Mouse (Mus musculus): Measurements from ENCODE around the gene Olfr810. TPM values are rescaled to one million over a fixed set of nuclear protein-coding genes. Genes with fewer than 3 reads are reported as not detected.

Olfr810 gene
- not detected for polyA plus RNA-seq (2015; fragmentation: Illumina TruSeq; extraction: RNeasy Lipid Tissue Mini Kit (QIAGEN cat#74804); ENCODE audit: insufficient read depth, low read depth, low replicate concordance)

GRCm38 (mm10) chr10:129794817-129795216 is at the start of gene Olfr810:
Gene Olfr810 (minus strand): TSS chr10:129794917.

DNA sequence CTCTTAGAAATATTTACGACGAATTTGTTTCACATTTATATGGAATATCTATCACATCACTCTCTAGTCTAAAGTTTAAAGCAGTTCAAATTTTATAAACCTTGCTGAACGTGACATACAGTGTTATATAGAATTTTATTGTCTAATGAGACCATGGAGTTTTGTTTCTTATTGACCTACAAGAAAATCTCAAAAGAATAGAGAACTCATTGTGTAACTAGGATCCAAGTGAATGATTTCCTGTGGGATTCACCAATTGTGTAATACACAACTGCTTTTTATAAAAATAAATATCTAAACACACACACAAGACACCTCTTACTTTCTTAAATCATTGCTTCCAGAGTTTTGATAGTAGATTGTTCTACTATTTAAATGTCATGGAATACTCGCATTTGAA is 9.6 kb upstream of the Olfr810 start, which contains the start of gene Olfr811:
Olfr811 (minus strand) TSS at position 101 of the 400 bp plus-strand sequence.

DNA sequence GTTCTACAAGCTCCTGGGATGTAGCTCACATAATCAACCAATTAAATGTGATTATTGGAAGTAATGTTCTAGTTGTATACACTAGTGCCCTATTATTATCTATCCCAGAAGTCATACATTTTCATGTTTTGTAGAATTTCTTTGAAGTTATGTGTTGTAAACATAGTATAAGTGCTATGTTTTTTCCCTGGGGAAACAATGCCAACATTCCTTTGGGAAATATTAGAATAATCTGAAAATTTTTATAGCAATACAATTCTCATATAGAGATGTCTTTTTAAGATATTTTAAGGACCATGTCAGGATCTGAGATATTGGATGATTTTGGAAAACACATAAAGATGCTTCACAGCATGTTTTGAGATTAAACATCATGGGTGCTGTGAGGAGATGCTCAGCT is 20.4 kb downstream of the Olfr810 start, which contains the start of gene Olfr809:
Olfr809 (plus strand) TSS at position 301 of the 400 bp plus-strand sequence.

DNA sequence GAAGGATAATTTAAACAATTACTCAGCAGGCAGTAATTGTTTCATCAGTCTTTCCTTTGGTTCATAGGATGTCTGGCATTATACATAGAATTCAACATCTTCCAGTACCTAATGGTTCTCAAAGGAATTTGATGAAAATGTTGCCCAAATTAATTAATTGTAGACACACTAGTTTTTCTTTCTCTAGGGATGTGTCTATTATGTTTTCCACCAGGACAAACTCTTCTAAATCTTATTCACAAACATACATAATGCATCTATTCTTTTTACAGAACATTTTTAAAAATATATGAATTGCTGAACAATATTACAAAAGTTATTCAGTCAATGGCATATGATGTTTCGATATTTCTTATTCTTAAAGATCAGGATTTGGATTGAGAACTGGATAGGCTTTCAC is 29.5 kb downstream of the Olfr810 start, which contains the start of gene Olfr808:
Olfr808 (plus strand) TSS at position 301 of the 400 bp plus-strand sequence.

DNA sequence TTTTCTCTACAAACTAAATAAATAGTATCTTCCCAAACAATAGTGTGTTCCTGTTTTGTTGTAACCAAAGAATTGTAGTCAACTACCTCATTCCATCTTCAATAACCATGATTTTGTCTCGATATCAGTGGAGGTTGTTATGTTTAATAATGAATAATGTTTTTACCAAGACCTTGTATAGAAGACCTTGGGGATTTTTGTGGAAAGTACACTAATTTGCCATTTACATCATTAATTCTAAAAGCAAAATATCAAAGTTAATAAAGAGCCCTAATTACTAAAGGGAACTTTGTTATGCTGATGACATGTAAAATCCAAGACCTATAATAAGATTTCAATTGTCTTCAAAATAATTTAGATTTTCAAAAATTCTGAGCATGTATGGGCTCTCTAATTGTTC is 37.0 kb downstream of the Olfr810 start, which contains the start of gene Olfr807:
Olfr807 (minus strand) TSS at position 101 of the 400 bp plus-strand sequence.

DNA sequence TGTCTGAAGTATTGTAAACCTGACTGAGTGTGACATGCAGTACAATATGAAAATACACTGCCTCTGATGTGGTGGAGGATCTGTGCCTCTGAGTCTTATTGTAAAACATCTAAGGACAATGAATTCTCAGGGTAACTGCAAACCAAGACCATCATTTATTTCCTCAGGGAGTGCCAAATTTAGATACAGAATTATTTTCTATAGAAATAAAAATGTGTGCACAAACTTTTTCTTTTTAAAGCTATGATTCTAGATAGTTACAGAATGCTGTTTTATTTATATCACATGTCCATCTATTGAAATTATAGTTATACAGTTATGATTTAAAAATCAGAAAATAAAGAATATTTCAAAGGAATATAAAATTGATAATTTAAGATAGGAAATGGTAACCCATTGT is 52.9 kb downstream of the Olfr810 start, which contains the start of gene Olfr806:
Olfr806 (minus strand) TSS at position 101 of the 400 bp plus-strand sequence.

Other genes starting within 250 kb of the Olfr810 start
- gene Olfr794, start 227.3 kb downstream of the Olfr810 start, polyA plus RNA-seq (2015; fragmentation: Illumina TruSeq; extraction: RNeasy Lipid Tissue Mini Kit (QIAGEN cat#74804); ENCODE audit: insufficient read depth, low read depth, low replicate concordance): not detected
- gene Olfr796, start 182.3 kb downstream of the Olfr810 start, polyA plus RNA-seq (2015; fragmentation: Illumina TruSeq; extraction: RNeasy Lipid Tissue Mini Kit (QIAGEN cat#74804); ENCODE audit: insufficient read depth, low read depth, low replicate concordance): not detected
- not detected for gene Olfr798, start 167.0 kb downstream of the Olfr810 start, polyA plus RNA-seq (2015; fragmentation: Illumina TruSeq; extraction: RNeasy Lipid Tissue Mini Kit (QIAGEN cat#74804); ENCODE audit: insufficient read depth, low read depth, low replicate concordance)
- gene Olfr799, start 157.4 kb downstream of the Olfr810 start, polyA plus RNA-seq (2015; fragmentation: Illumina TruSeq; extraction: RNeasy Lipid Tissue Mini Kit (QIAGEN cat#74804); ENCODE audit: insufficient read depth, low read depth, low replicate concordance): not detected
- not detected for gene Olfr800, start 137.2 kb downstream of the Olfr810 start, polyA plus RNA-seq (2015; fragmentation: Illumina TruSeq; extraction: RNeasy Lipid Tissue Mini Kit (QIAGEN cat#74804); ENCODE audit: insufficient read depth, low read depth, low replicate concordance)
- gene Olfr801, start 121.1 kb downstream of the Olfr810 start, polyA plus RNA-seq (2015; fragmentation: Illumina TruSeq; extraction: RNeasy Lipid Tissue Mini Kit (QIAGEN cat#74804); ENCODE audit: insufficient read depth, low read depth, low replicate concordance): not detected
- gene Olfr802, start 106.7 kb downstream of the Olfr810 start, polyA plus RNA-seq (2015; fragmentation: Illumina TruSeq; extraction: RNeasy Lipid Tissue Mini Kit (QIAGEN cat#74804); ENCODE audit: insufficient read depth, low read depth, low replicate concordance): not detected
- not detected for gene Olfr803, start 100.6 kb downstream of the Olfr810 start, polyA plus RNA-seq (2015; fragmentation: Illumina TruSeq; extraction: RNeasy Lipid Tissue Mini Kit (QIAGEN cat#74804); ENCODE audit: insufficient read depth, low read depth, low replicate concordance)
- gene Olfr804, start 91.7 kb downstream of the Olfr810 start, polyA plus RNA-seq (2015; fragmentation: Illumina TruSeq; extraction: RNeasy Lipid Tissue Mini Kit (QIAGEN cat#74804); ENCODE audit: insufficient read depth, low read depth, low replicate concordance): not detected
- not detected for gene Olfr805, start 65.5 kb downstream of the Olfr810 start, polyA plus RNA-seq (2015; fragmentation: Illumina TruSeq; extraction: RNeasy Lipid Tissue Mini Kit (QIAGEN cat#74804); ENCODE audit: insufficient read depth, low read depth, low replicate concordance)
- gene Olfr806, start 53.0 kb downstream of the Olfr810 start, polyA plus RNA-seq (2015; fragmentation: Illumina TruSeq; extraction: RNeasy Lipid Tissue Mini Kit (QIAGEN cat#74804); ENCODE audit: insufficient read depth, low read depth, low replicate concordance): not detected
- not detected for gene Olfr807, start 37.1 kb downstream of the Olfr810 start, polyA plus RNA-seq (2015; fragmentation: Illumina TruSeq; extraction: RNeasy Lipid Tissue Mini Kit (QIAGEN cat#74804); ENCODE audit: insufficient read depth, low read depth, low replicate concordance)
- gene Olfr808, start 29.4 kb downstream of the Olfr810 start, polyA plus RNA-seq (2015; fragmentation: Illumina TruSeq; extraction: RNeasy Lipid Tissue Mini Kit (QIAGEN cat#74804); ENCODE audit: insufficient read depth, low read depth, low replicate concordance): not detected
- not detected for gene Olfr809, start 20.3 kb downstream of the Olfr810 start, polyA plus RNA-seq (2015; fragmentation: Illumina TruSeq; extraction: RNeasy Lipid Tissue Mini Kit (QIAGEN cat#74804); ENCODE audit: insufficient read depth, low read depth, low replicate concordance)
- not detected for gene Olfr811, start 9.5 kb upstream of the Olfr810 start, polyA plus RNA-seq (2015; fragmentation: Illumina TruSeq; extraction: RNeasy Lipid Tissue Mini Kit (QIAGEN cat#74804); ENCODE audit: insufficient read depth, low read depth, low replicate concordance)
- not detected for gene Olfr812, start 51.2 kb upstream of the Olfr810 start, polyA plus RNA-seq (2015; fragmentation: Illumina TruSeq; extraction: RNeasy Lipid Tissue Mini Kit (QIAGEN cat#74804); ENCODE audit: insufficient read depth, low read depth, low replicate concordance)
- not detected for gene Olfr813, start 60.5 kb upstream of the Olfr810 start, polyA plus RNA-seq (2015; fragmentation: Illumina TruSeq; extraction: RNeasy Lipid Tissue Mini Kit (QIAGEN cat#74804); ENCODE audit: insufficient read depth, low read depth, low replicate concordance)
- not detected for gene Olfr814, start 84.9 kb upstream of the Olfr810 start, polyA plus RNA-seq (2015; fragmentation: Illumina TruSeq; extraction: RNeasy Lipid Tissue Mini Kit (QIAGEN cat#74804); ENCODE audit: insufficient read depth, low read depth, low replicate concordance)
- gene Olfr815, start 111.0 kb upstream of the Olfr810 start, polyA plus RNA-seq (2015; fragmentation: Illumina TruSeq; extraction: RNeasy Lipid Tissue Mini Kit (QIAGEN cat#74804); ENCODE audit: insufficient read depth, low read depth, low replicate concordance): not detected
- gene Olfr816, start 120.7 kb upstream of the Olfr810 start, polyA plus RNA-seq (2015; fragmentation: Illumina TruSeq; extraction: RNeasy Lipid Tissue Mini Kit (QIAGEN cat#74804); ENCODE audit: insufficient read depth, low read depth, low replicate concordance): not detected
- not detected for gene Olfr818, start 154.2 kb upstream of the Olfr810 start, polyA plus RNA-seq (2015; fragmentation: Illumina TruSeq; extraction: RNeasy Lipid Tissue Mini Kit (QIAGEN cat#74804); ENCODE audit: insufficient read depth, low read depth, low replicate concordance)
- gene Olfr819, start 172.3 kb upstream of the Olfr810 start, polyA plus RNA-seq (2015; fragmentation: Illumina TruSeq; extraction: RNeasy Lipid Tissue Mini Kit (QIAGEN cat#74804); ENCODE audit: insufficient read depth, low read depth, low replicate concordance): not detected
- not detected for gene Olfr247, start 181.2 kb upstream of the Olfr810 start, polyA plus RNA-seq (2015; fragmentation: Illumina TruSeq; extraction: RNeasy Lipid Tissue Mini Kit (QIAGEN cat#74804); ENCODE audit: insufficient read depth, low read depth, low replicate concordance)
- not detected for gene Gm10310, start 190.1 kb upstream of the Olfr810 start, polyA plus RNA-seq (2015; fragmentation: Illumina TruSeq; extraction: RNeasy Lipid Tissue Mini Kit (QIAGEN cat#74804); ENCODE audit: insufficient read depth, low read depth, low replicate concordance)
- not detected for gene Olfr820, start 217.7 kb upstream of the Olfr810 start, polyA plus RNA-seq (2015; fragmentation: Illumina TruSeq; extraction: RNeasy Lipid Tissue Mini Kit (QIAGEN cat#74804); ENCODE audit: insufficient read depth, low read depth, low replicate concordance)
- gene Olfr821, start 235.4 kb upstream of the Olfr810 start, polyA plus RNA-seq (2015; fragmentation: Illumina TruSeq; extraction: RNeasy Lipid Tissue Mini Kit (QIAGEN cat#74804); ENCODE audit: insufficient read depth, low read depth, low replicate concordance): not detected